Mouse (Mus musculus) forebrain, embryonic 14.5 days (tissue): ENCODE measurements around the gene Cdr2. TPM values are rescaled to one million over a fixed set of nuclear protein-coding genes. Genes with fewer than 3 reads are reported as not detected.
"Not testable (repeated sequence)": the region's sequence is repeated elsewhere in the genome, so short reads cannot be mapped to it uniquely, and the experiment has no call there.

ENCODE experiments used
- ATAC-seq: fragments of 200-750 bp; cut with Nextera tagmentation; 2 replicates; pipeline ENCODE4 v1.8.0; 2017; ENCODE audit warnings: mild to moderate bottlenecking, moderate library complexity
- DNase-seq: peaks from one replicate; pipeline ENCODE4 v3.0.0-alpha.2; 2015; ENCODE audit warnings: low spot score
- H3K27ac ChIP-seq: fragments of 300-500 bp; sonication (generic); 2 replicates; pipeline ENCODE4 v1.5.1; 2014; ENCODE audit warnings: low read depth, mild to moderate bottlenecking, control low read depth, low read length, moderate library complexity
- H3K27me3 ChIP-seq: fragments of 300-500 bp; sonication (generic); replicated peaks from 2 replicates; pipeline ENCODE4 v1.6.1; 2014; ENCODE audit warnings: low read length, control low read depth, mixed read lengths; ENCODE audit not compliant: control insufficient read depth, insufficient read depth
- H3K36me3 ChIP-seq: fragments of 300-500 bp; sonication (generic); 2 replicates; pipeline ENCODE4 v1.6.1; 2014; ENCODE audit warnings: low read length, control low read depth; ENCODE audit not compliant: control insufficient read depth, insufficient read depth
- H3K4me1 ChIP-seq: fragments of 300-500 bp; sonication (generic); 2 replicates; pipeline ENCODE4 v1.6.1; 2014; ENCODE audit warnings: antibody characterized with exemption, low read length, control low read depth; ENCODE audit not compliant: control insufficient read depth, insufficient read depth
- H3K4me2 ChIP-seq: fragments of 300-500 bp; sonication (generic); 2 replicates; pipeline ENCODE4 v1.6.1; 2014; ENCODE audit warnings: mild to moderate bottlenecking, control low read depth, low read length
- H3K4me3 ChIP-seq: fragments of 300-500 bp; sonication (generic); 2 replicates; pipeline ENCODE4 v1.5.1; 2014; ENCODE audit warnings: low read depth, low read length, control low read depth
- H3K9ac ChIP-seq: fragments of 300-500 bp; sonication (generic); 2 replicates; pipeline ENCODE4 v1.6.1; 2014; ENCODE audit warnings: mild to moderate bottlenecking, low read length, control low read depth, moderate library complexity
- H3K9me3 ChIP-seq: fragments of 300-500 bp; sonication (generic); replicated peaks from 2 replicates; pipeline ENCODE4 v1.6.1; 2016; ENCODE audit warnings: low read length, control low read depth, mixed read lengths; ENCODE audit not compliant: control insufficient read depth
- WGBS: fragments of 180-500 bp; shearing (Covaris S2); extraction: QIAGEN DNeasy Blood & Tissue Kit; methylation state at CpG from one replicate; pipeline ENCODE4 v1.1.7; 2014; 5-methylcytosine and 5-hydroxymethylcytosine counted together
- polyA plus RNA-seq: library from polyadenylated mRNA; unstranded; fragments of >200 nt; fragmentation: Nextera tagmentation; extraction: Ambion mirVana; gene quantifications from 2 replicates; pipeline ENCODE4 v1.2.1, GENCODE M21; 2014

Gene Cdr2
- polyA plus RNA-seq, 1 experiment from 2014 or later, result 11.3 TPM

DNA sequence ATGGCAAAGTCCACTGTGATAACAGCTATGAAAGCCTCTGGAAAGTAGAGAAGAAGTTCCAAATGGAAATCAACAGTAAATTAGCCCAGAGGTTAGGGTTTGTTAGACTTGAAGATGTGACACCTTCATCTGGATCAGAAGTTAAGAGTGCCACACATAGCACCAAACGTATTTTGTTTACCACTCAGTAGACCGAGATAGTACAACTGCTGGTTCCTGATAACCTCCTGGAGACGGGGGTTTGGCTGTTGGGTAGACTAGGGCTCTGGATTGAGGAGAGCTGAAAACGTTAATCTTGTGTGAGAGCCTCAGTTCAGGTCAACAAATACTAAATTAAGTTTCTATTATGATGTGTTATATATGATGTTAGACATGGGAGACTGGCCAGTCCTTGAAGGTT lies 2.1 kb downstream of the Cdr2 start:
- no peak overlapping the region for H3K4me3 ChIP-seq

DNA sequence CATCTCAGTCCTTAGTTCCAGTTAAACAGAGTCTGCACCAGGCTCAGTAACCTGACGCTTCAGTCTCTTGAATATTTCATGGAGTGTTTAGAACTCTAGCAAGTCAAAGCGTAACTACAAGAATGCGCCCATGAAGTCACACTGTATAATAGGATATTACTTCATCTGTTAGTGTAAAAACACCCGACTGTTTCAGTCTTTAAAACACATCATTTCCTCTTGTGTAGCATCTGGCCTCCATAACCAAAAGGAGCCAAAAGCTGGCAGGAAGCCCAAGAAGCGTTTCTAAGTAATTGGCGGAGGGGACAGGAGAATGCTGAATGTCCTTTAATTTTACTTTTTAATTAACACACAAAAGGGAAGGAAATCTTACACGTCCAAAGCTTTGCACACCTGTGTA lies 5.0 kb downstream of the Cdr2 start:
- ATAC-seq (peak; percentile 35; the same call in 1 of the 2 replicates), DNase-seq (peak; percentile 80)
- Histone ChIP-seq H3K27me3 (no peaks in the 10 kb centered on the region), H3K4me1 (peaks cover 19% of the 10 kb centered on the region), H3K4me2 (no peak overlapping the region), H3K4me3 (no peak overlapping the region), H3K36me3 (no peaks in the 10 kb centered on the region), H3K27ac (no peak overlapping the region), H3K9me3 (no peaks in the 10 kb centered on the region), H3K9ac (no peak overlapping the region)
- WGBS, result 15% methylated on average over 7 of the region's 7 CpGs

More for the DNA sequence above, 2.1 kb downstream of the Cdr2 start:
- no peak for DNase-seq
- H3K27me3 ChIP-seq, result no peaks in the 10 kb centered on the region
- no peaks in the 10 kb centered on the region for H3K9me3 ChIP-seq
- ATAC-seq, result no peak
- H3K4me2 ChIP-seq, result 0 out of 2 replicates have a peak overlapping the region, but pooled peaks have one; percentile 9
- H3K9ac ChIP-seq, result no peak overlapping the region
- H3K36me3 ChIP-seq, result no peaks in the 10 kb centered on the region
- H3K4me1 ChIP-seq, result peaks cover 19% of the 10 kb centered on the region
- WGBS, result 85% methylated on average over 4 of the region's 4 CpGs
- H3K27ac ChIP-seq, result no peak overlapping the region

DNA sequence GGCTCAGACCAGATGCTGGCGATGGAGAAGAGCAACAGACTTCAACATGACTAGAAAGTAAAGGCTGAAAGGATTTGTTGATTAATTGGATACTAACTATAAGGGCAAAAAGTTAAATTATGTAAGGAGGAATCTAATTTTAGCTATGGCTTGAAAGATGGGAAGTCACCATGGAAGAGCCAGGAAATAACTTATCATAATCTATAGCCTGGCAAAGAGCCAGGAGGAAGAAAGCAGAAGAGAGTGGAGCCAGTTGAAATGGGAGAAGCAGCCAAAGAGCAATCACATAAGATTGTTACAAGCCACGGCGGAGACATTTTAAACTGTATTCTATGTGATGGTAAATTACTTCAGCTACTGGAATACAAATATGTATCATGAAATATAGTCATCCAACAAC lies 8.1 kb downstream of the Cdr2 start:
- Histone ChIP-seq H3K36me3 (0 out of 2 replicates have a peak, but pooled peaks cover 3% of the 10 kb centered on the region), H3K27ac (no peak overlapping the region), H3K9ac (no peak overlapping the region), H3K4me3 (no peak overlapping the region), H3K9me3 (no peaks in the 10 kb centered on the region), H3K4me1 (peaks cover 17% of the 10 kb centered on the region), H3K27me3 (no peaks in the 10 kb centered on the region), H3K4me2 (no peak overlapping the region)
- ATAC-seq, result no peak
- 85% methylated on average over 3 of the region's 3 CpGs for WGBS
- DNase-seq, result no peak

DNA sequence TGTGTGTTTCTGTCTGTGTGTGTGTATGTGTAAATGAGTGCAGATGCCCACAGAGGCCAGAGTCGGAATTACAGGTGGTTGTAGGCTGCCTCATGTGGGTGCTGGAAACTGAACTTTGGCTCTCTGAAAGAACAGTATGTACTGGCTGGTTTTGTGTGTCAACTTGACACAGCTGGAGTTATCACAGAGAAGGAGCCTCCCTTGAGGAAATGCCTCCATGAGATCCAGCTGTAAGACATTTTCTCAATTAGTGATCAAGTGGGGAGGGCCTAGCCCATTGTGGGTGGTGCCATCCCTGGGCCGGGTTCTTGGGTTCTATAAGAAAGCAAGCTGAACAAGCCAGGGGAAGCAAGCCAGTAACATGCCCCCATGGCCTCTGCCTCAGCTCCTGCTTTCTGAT lies 9.6 kb downstream of the Cdr2 start:
- not testable (repeated sequence) for H3K4me2 ChIP-seq, H3K9ac ChIP-seq, H3K4me3 ChIP-seq, H3K9me3 ChIP-seq, H3K4me1 ChIP-seq, ATAC-seq, H3K36me3 ChIP-seq, H3K27ac ChIP-seq, DNase-seq, H3K27me3 ChIP-seq
- WGBS, result 86% methylated on average over 2 of the region's 2 CpGs

DNA sequence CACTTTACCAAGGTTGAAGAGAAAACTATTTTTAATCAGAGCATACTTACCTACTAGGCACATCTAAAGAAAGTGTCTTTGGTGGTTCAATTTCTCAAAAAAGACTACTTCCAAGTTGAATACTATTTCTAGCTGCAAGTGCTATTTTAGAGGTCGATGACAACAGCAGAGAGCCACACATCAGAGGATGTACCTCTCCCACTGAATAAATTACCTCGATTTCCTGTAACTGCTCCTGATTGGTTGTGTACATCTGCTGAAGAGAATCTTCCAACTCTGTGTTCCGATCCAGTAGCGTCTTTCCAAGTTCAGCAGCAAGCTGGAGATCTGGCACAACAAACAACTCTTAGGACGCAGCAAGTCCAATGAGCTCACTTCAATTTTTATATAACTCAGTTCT lies 12.0 kb downstream of the Cdr2 start:
- Histone ChIP-seq H3K9ac (no peak overlapping the region), H3K4me2 (no peak overlapping the region), H3K4me3 (no peak overlapping the region), H3K27me3 (no peaks in the 10 kb centered on the region), H3K9me3 (no peaks in the 10 kb centered on the region), H3K36me3 (0 out of 2 replicates have a peak, but pooled peaks cover 10% of the 10 kb centered on the region), H3K27ac (no peak overlapping the region), H3K4me1 (no peaks in the 10 kb centered on the region)
- 88% methylated on average over 5 of the region's 5 CpGs for WGBS
- DNase-seq, result no peak
- no peak for ATAC-seq

DNA sequence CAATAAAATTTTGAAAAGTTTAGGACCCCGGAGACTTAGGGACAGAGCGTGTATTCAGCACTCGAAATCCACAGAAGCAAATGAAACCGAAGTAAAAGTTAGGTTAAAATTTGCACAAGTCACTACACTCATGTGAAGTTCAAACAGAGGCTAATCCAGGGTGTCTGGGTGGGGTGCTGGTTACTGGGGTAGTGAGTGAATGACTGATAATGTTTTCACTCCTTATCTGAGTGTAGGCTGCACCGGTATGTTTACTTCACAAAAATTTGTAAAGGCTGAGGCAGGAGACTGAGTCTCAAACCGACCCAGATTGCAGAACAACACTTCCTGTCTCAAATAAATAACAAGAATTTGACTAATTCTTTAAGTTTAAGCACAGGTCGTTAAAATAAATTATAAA lies 12.9 kb downstream of the Cdr2 start:
- Histone ChIP-seq H3K36me3 (0 out of 2 replicates have a peak, but pooled peaks cover 10% of the 10 kb centered on the region), H3K4me1 (no peaks in the 10 kb centered on the region), H3K9ac (no peak overlapping the region), H3K27ac (no peak overlapping the region), H3K27me3 (no peaks in the 10 kb centered on the region), H3K4me3 (no peak overlapping the region), H3K4me2 (no peak overlapping the region), H3K9me3 (no peaks in the 10 kb centered on the region)
- no peak for ATAC-seq
- 89% methylated on average over 7 of the region's 7 CpGs for WGBS
- DNase-seq, result no peak

DNA sequence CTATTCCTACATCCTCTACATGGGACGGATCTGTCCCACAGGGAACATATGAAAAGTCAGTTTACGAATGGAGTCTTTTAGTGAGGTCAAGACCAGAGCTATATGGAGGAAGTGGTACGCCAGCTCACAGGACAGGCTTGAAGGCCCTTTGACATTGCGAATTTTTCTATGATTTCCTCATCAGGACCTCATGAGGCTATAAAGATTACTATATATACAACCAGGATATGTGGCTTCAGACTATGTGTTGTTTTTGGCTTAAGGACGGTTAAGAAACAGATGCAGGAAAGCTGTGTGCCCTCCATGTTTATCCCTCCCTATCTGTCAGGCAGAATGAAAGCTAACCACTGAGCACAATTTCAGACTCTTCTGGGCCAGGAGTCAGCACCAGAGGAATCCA lies 19.0 kb downstream of the Cdr2 start:
- no peak for ATAC-seq
- no peak overlapping the region for H3K9ac ChIP-seq
- H3K27ac ChIP-seq, result no peak overlapping the region
- H3K27me3 ChIP-seq, result no peaks in the 10 kb centered on the region
- no peaks in the 10 kb centered on the region for H3K9me3 ChIP-seq
- DNase-seq, result no peak
- no peak overlapping the region for H3K4me2 ChIP-seq
- no peak overlapping the region for H3K4me3 ChIP-seq
- H3K4me1 ChIP-seq, result no peaks in the 10 kb centered on the region
- H3K36me3 ChIP-seq, result peaks cover 29% of the 10 kb centered on the region
- WGBS, result 91% methylated on average over 5 of the region's 5 CpGs

DNA sequence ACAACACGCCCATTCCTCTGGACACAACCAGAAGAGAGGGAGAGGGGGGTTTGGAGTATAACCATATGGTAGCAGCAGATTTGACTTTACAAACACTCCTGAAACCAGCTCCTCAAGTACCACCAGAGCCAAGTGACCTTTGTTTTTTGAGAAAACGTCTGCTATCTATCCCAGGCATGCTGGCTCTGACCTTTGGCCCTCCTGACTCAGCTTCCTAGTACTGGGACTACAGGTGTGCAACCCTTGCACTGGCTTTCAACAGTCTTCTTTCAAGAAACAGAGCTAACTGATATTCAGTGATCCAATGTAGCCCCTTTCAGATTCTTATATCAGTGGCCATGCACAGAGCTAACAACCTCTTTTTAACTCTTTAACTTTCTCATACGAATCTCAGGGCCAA lies 20.2 kb downstream of the Cdr2 start:
- WGBS, result 78% methylated on average over 3 of the region's 3 CpGs
- H3K9me3 ChIP-seq, result no peaks in the 10 kb centered on the region
- ATAC-seq (no peak), DNase-seq (no peak)
- H3K4me1 ChIP-seq, result no peaks in the 10 kb centered on the region
- no peaks in the 10 kb centered on the region for H3K27me3 ChIP-seq
- no peak overlapping the region for H3K4me2 ChIP-seq
- H3K9ac ChIP-seq, result no peak overlapping the region
- H3K27ac ChIP-seq, result no peak overlapping the region
- H3K36me3 ChIP-seq, result peaks cover 34% of the 10 kb centered on the region
- H3K4me3 ChIP-seq, result no peak overlapping the region

DNA sequence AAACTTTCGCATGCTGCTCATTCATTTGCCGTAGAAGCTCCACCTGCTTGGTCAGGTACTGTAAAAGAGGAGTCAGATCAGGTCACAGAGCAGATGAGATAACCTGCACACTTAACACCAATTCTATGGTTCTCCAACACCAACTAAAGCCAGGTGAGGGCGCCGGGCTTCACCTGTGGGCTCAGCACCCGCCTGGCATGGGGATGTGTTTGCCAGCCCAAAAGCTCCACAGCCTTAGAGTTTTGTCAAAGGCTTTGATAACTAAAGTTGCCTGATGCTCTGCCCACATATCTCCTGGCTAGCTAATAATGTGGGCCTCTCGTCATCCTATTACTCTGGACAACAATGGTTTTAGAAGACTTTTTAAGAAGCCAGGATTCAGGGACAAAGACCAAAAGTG lies 21.5 kb downstream of the Cdr2 start:
- 74% methylated on average over 6 of the region's 6 CpGs for WGBS
- DNase-seq (no peak), ATAC-seq (no peak)
- no peak overlapping the region for H3K9ac ChIP-seq
- H3K4me3 ChIP-seq, result no peak overlapping the region
- H3K4me2 ChIP-seq, result no peak overlapping the region
- H3K9me3 ChIP-seq, result no peaks in the 10 kb centered on the region
- H3K4me1 ChIP-seq, result no peaks in the 10 kb centered on the region
- peaks cover 40% of the 10 kb centered on the region for H3K36me3 ChIP-seq
- no peak overlapping the region for H3K27ac ChIP-seq
- no peaks in the 10 kb centered on the region for H3K27me3 ChIP-seq
